ENCODE assay signal across 24 mouse cellular contexts in genomic region chr5:131248416-131248815, GRCm38 (mm10). TPM values are rescaled to one million over a fixed set of nuclear protein-coding genes. Genes with fewer than 3 reads are reported as not detected.
DNase-seq lines count a peak whose midpoint lies in the region; ATAC-seq and TF ChIP-seq lines count a peak whose summit lies in the region.
"Had no signal": no experiment of that assay in that cellular context is flagged by ENCODE, and none has a peak within 500 bp of the region (broad histone marks: within the 10 kb centered on the region; RNA-seq: fewer than 3 reads in every experiment).

No protein-coding gene starts in this region.

- H3K9ac ChIP-seq in kidney, postnatal 0 days (ENCODE audit: low read depth, low read length): no peak overlapping the region
- no peak overlapping the region for H3K9ac ChIP-seq in kidney, embryonic 14.5 days (ENCODE audit: low read depth, low read length)
- no peak overlapping the region for H3K9ac ChIP-seq in lung, embryonic 14.5 days
- H3K9ac ChIP-seq: embryonic facial prominence, embryonic 13.5 days; embryonic facial prominence, embryonic 15.5 days; forebrain, embryonic 12.5 days had no signal

- WGBS in heart, embryonic 10.5 days: 92% methylated on average over 3 of the region's 3 CpGs
- WGBS in kidney, postnatal 0 days: 64% methylated on average over 3 of the region's 3 CpGs
- WGBS in kidney, embryonic 14.5 days: 69% methylated on average over 3 of the region's 3 CpGs
- 69% methylated on average over 3 of the region's 3 CpGs for WGBS in lung, embryonic 14.5 days

- H3K27ac ChIP-seq in heart, embryonic 10.5 days: no peak overlapping the region
- H3K27ac ChIP-seq in kidney, postnatal 0 days: peak overlapping the region; percentile 31; the same call in 1 of the 2 replicates
- no peak overlapping the region for H3K27ac ChIP-seq in kidney, embryonic 14.5 days (ENCODE audit: low read depth, low read length)
- H3K27ac ChIP-seq in lung, embryonic 14.5 days (ENCODE audit: low read depth): no peak overlapping the region
- H3K27ac ChIP-seq: embryonic facial prominence, embryonic 13.5 days; embryonic facial prominence, embryonic 15.5 days; forebrain, embryonic 10.5 days; forebrain, embryonic 12.5 days had no signal

- no peak for TF ChIP-seq CTCF in kidney, postnatal 0 days (IDR thresholded peaks at IDR 0.05; ENCODE audit: low read depth)
- TF ChIP-seq CTCF in lung, embryonic 14.5 days (IDR thresholded peaks at IDR 0.05; ENCODE audit: low read depth): no peak

- no peak overlapping the region for H3K4me2 ChIP-seq in kidney, postnatal 0 days (ENCODE audit: low read length)
- H3K4me2 ChIP-seq in kidney, embryonic 14.5 days (replicated peaks; ENCODE audit: low read depth, low read length): no peak overlapping the region
- no peak overlapping the region for H3K4me2 ChIP-seq in lung, embryonic 14.5 days
- H3K4me2 ChIP-seq: embryonic facial prominence, embryonic 13.5 days; embryonic facial prominence, embryonic 15.5 days; forebrain, embryonic 12.5 days had no signal

- H3K9me3 ChIP-seq in heart, embryonic 10.5 days: no peaks in the 10 kb centered on the region
- no peaks in the 10 kb centered on the region for H3K9me3 ChIP-seq in kidney, postnatal 0 days (replicated peaks; ENCODE audit: low read length)
- no peaks in the 10 kb centered on the region for H3K9me3 ChIP-seq in kidney, embryonic 14.5 days (ENCODE audit: control insufficient read depth, low read length)
- no peaks in the 10 kb centered on the region for H3K9me3 ChIP-seq in lung, embryonic 14.5 days (ENCODE audit: low read depth, low read length)
- H3K9me3 ChIP-seq: embryonic facial prominence, embryonic 13.5 days; embryonic facial prominence, embryonic 15.5 days; forebrain, embryonic 10.5 days; forebrain, embryonic 12.5 days had no signal

- no peaks in the 10 kb centered on the region for H3K36me3 ChIP-seq in heart, embryonic 10.5 days
- no peaks in the 10 kb centered on the region for H3K36me3 ChIP-seq in kidney, postnatal 0 days (ENCODE audit: insufficient read depth, low read length)
- no peaks in the 10 kb centered on the region for H3K36me3 ChIP-seq in kidney, embryonic 14.5 days (ENCODE audit: control insufficient read depth, insufficient read depth, low read length)
- no peaks in the 10 kb centered on the region for H3K36me3 ChIP-seq in lung, embryonic 14.5 days (ENCODE audit: insufficient read depth)
- H3K36me3 ChIP-seq: embryonic facial prominence, embryonic 13.5 days; embryonic facial prominence, embryonic 15.5 days; forebrain, embryonic 10.5 days; forebrain, embryonic 12.5 days had no signal

- ATAC-seq in kidney, postnatal 0 days (replicated peaks; ENCODE audit: low FRiP score, low read depth): no peak; the same call in 1 of the 2 replicates
- ATAC-seq in kidney, embryonic 14.5 days (ENCODE audit: low FRiP score, low TSS enrichment): no peak
- no peak for ATAC-seq in lung, embryonic 14.5 days (ENCODE audit: insufficient read depth)
- ATAC-seq: forebrain, embryonic 14.5 days had no signal

- intact Hi-C loops in heart, postnatal 25 days (cut with DNase I): no loop called here

- H3K4me1 ChIP-seq in heart, embryonic 10.5 days: peaks cover 12% of the 10 kb centered on the region; the same call in 1 of the 2 replicates
- H3K4me1 ChIP-seq in kidney, postnatal 0 days (replicated peaks; ENCODE audit: insufficient read depth, low read length): no peaks in the 10 kb centered on the region
- no peaks in the 10 kb centered on the region for H3K4me1 ChIP-seq in kidney, embryonic 14.5 days (ENCODE audit: control insufficient read depth, insufficient read depth, low read length)
- H3K4me1 ChIP-seq in lung, embryonic 14.5 days (ENCODE audit: insufficient read depth): no peaks in the 10 kb centered on the region; the same call in 1 of the 2 replicates
- H3K4me1 ChIP-seq: embryonic facial prominence, embryonic 13.5 days; forebrain, embryonic 10.5 days; forebrain, embryonic 12.5 days had no signal

- no peaks in the 10 kb centered on the region for H3K27me3 ChIP-seq in heart, embryonic 10.5 days (ENCODE audit: insufficient read depth, poor library complexity, severe bottlenecking)
- no peaks in the 10 kb centered on the region for H3K27me3 ChIP-seq in kidney, postnatal 0 days (ENCODE audit: insufficient read depth, low read length)
- no peaks in the 10 kb centered on the region for H3K27me3 ChIP-seq in kidney, embryonic 14.5 days (ENCODE audit: control insufficient read depth, insufficient read depth, low read length)
- H3K27me3 ChIP-seq in lung, embryonic 14.5 days (ENCODE audit: insufficient read depth, low read length): no peaks in the 10 kb centered on the region
- H3K27me3 ChIP-seq: embryonic facial prominence, embryonic 13.5 days; embryonic facial prominence, embryonic 15.5 days; forebrain, embryonic 12.5 days had no signal

- peak; percentile 2 for DNase-seq in heart, embryonic 10.5 days (ENCODE audit: low spot score)
- no peak for DNase-seq in heart, postnatal 25 days (ENCODE audit: low spot score)
- peak; percentile 76 for DNase-seq in kidney, postnatal 0 days (ENCODE audit: low spot score)
- DNase-seq in lung, embryonic 14.5 days: peak; percentile 67
- no peak for DNase-seq in lung, postnatal 36 days
- DNase-seq: adrenal gland, adult 2 months; adrenal gland, postnatal 10 days; adrenal gland, postnatal 25 days; cerebellum, adult 11 months; cerebellum, adult 18-20 months; cerebellum, adult 8-10 months; cerebellum, adult 9-11 months; cerebellum, postnatal 14 days; cerebellum, postnatal 36 days; embryo, embryonic 11 days had no signal

- H3K4me3 ChIP-seq in heart, embryonic 10.5 days: no peak overlapping the region
- no peak overlapping the region for H3K4me3 ChIP-seq in kidney, postnatal 0 days (replicated peaks; ENCODE audit: low read depth, low read length)
- H3K4me3 ChIP-seq in kidney, embryonic 14.5 days (ENCODE audit: low read length): no peak overlapping the region
- H3K4me3 ChIP-seq in lung, embryonic 14.5 days (ENCODE audit: low read depth, low read length): no peak overlapping the region
- H3K4me3 ChIP-seq: embryonic facial prominence, embryonic 13.5 days; embryonic facial prominence, embryonic 15.5 days; erythroblast, embryonic 14.5 days; forebrain, embryonic 10.5 days; forebrain, embryonic 12.5 days had no signal

RNA-seq across cellular contexts. Expression of gene Galnt17, which starts 59.9 kb away (rescaled TPM):
- polyA plus RNA-seq in heart, embryonic 10.5 days (2016; fragmentation: Nextera tagmentation; extraction: Ambion mirVana): 0.89 and 0.95 TPM in 2 replicates
- total RNA-seq in heart, postnatal 25 days (2021): 1 to 10 TPM; 3.4 to 3.6 TPM
- polyA plus RNA-seq in kidney, postnatal 0 days (2015; fragmentation: Nextera tagmentation; extraction: Ambion mirVana): 0.85 and 1.2 TPM in 2 replicates
- polyA plus RNA-seq in kidney, embryonic 14.5 days (2014; fragmentation: Nextera tagmentation; extraction: Ambion mirVana): 1.3 and 2.3 TPM in 2 replicates
- polyA plus RNA-seq in lung, embryonic 14.5 days (2014; fragmentation: Nextera tagmentation; extraction: Ambion mirVana): 0.89 and 1.2 TPM in 2 replicates
- total RNA-seq: common myeloid progenitor, adult 5-6 weeks; MEL had no signal
- polyA plus RNA-seq: erythroblast, embryonic 14.5 days had no signal

Comparison
In these comparisons a context has a peak if more than half of its experiments do, and no peak if none do; other contexts are left out.
1. DNase-seq: peak in heart, embryonic 10.5 days (single experiment), kidney, postnatal 0 days (single experiment) and lung, embryonic 14.5 days (single experiment); none in heart, postnatal 25 days (single experiment) and lung, postnatal 36 days (single experiment).